In genomic region chr9:121778066-121778624, GRCm38 (mm10) we compare ENCODE assay signal across 8 mouse cellular contexts. TPM values are rescaled to one million over a fixed set of nuclear protein-coding genes. Genes with fewer than 3 reads are reported as not detected.
DNase-seq lines count a peak whose midpoint lies in the region; ATAC-seq lines count a peak whose summit lies in the region.

No protein-coding gene starts in this region.

- no peak overlapping the region for H3K9ac ChIP-seq in lung, embryonic 15.5 days
- H3K9ac ChIP-seq in forebrain, embryonic 11.5 days (ENCODE audit: low read length) = no peak overlapping the region
- peak overlapping the region; percentile 5; the same call in 1 of the 2 replicates for H3K9ac ChIP-seq in hindbrain, embryonic 15.5 days
- H3K9ac ChIP-seq in limb, embryonic 11.5 days (ENCODE audit: low read length) = no peak overlapping the region

- H3K4me2 ChIP-seq in lung, embryonic 15.5 days = peak overlapping the region; percentile 65
- H3K4me2 ChIP-seq in forebrain, embryonic 11.5 days (ENCODE audit: low read depth, low read length, severe bottlenecking) = peak overlapping the region; percentile 49
- peak overlapping the region; percentile 69 for H3K4me2 ChIP-seq in hindbrain, embryonic 15.5 days
- H3K4me2 ChIP-seq in limb, embryonic 11.5 days (ENCODE audit: low read depth, severe bottlenecking) = peak overlapping the region; percentile 50

- H3K27ac ChIP-seq in lung, embryonic 15.5 days = no peak overlapping the region
- no peak overlapping the region for H3K27ac ChIP-seq in forebrain, embryonic 11.5 days (ENCODE audit: low read depth, low read length)
- peak overlapping the region; percentile 17; the same call in 1 of the 2 replicates for H3K27ac ChIP-seq in hindbrain, embryonic 15.5 days (replicated peaks)
- H3K27ac ChIP-seq in limb, embryonic 11.5 days (replicated peaks; ENCODE audit: low read depth, low read length) = no peak overlapping the region

- H3K4me1 ChIP-seq in lung, embryonic 15.5 days = peaks cover 11% of the 10 kb centered on the region
- H3K4me1 ChIP-seq in forebrain, embryonic 11.5 days (replicated peaks; ENCODE audit: control insufficient read depth, insufficient read depth, low read length) = peaks cover 3% of the 10 kb centered on the region; the same call in 1 of the 2 replicates
- H3K4me1 ChIP-seq in hindbrain, embryonic 15.5 days (replicated peaks) = peaks cover 15% of the 10 kb centered on the region
- peaks cover 5% of the 10 kb centered on the region; the same call in 1 of the 2 replicates for H3K4me1 ChIP-seq in limb, embryonic 11.5 days (ENCODE audit: control insufficient read depth, insufficient read depth, low read length)

- no peak for DNase-seq in lung, postnatal 14 days
- DNase-seq in forebrain, embryonic 11.5 days (ENCODE audit: low spot score) = no peak
- DNase-seq in limb, embryonic 11.5 days (ENCODE audit: low spot score) = peak; percentile 47
- DNase-seq in retina, embryonic 14.5 days (ENCODE audit: low spot score) = peak; percentile 42
- no peak for DNase-seq in B cell, adult 2 months

- peaks cover 40% of the 10 kb centered on the region for H3K27me3 ChIP-seq in lung, embryonic 15.5 days
- H3K27me3 ChIP-seq in forebrain, embryonic 11.5 days (ENCODE audit: control insufficient read depth, insufficient read depth, low read length) = peaks cover 24% of the 10 kb centered on the region
- H3K27me3 ChIP-seq in hindbrain, embryonic 15.5 days = peaks cover 27% of the 10 kb centered on the region
- H3K27me3 ChIP-seq in limb, embryonic 11.5 days (ENCODE audit: control insufficient read depth, insufficient read depth, low read length) = peaks cover 31% of the 10 kb centered on the region

- ATAC-seq in lung, embryonic 15.5 days (ENCODE audit: borderline replicate concordance, extremely low read depth, low FRiP score, low TSS enrichment) = peak; percentile 40; the same call in 1 of the 2 replicates
- ATAC-seq in forebrain, embryonic 11.5 days (replicated peaks; ENCODE audit: low FRiP score) = no peak
- peak; percentile 71 for ATAC-seq in hindbrain, embryonic 15.5 days (ENCODE audit: low FRiP score, low read depth)
- ATAC-seq in limb, embryonic 11.5 days (ENCODE audit: insufficient number of reproducible peaks, low FRiP score, low TSS enrichment, low read depth) = no peak
- no peak for ATAC-seq in erythroid progenitor cell, adult 5-6 weeks (replicated peaks; ENCODE audit: low FRiP score, poor library complexity, severe bottlenecking)

- no peaks in the 10 kb centered on the region for H3K36me3 ChIP-seq in lung, embryonic 15.5 days
- no peaks in the 10 kb centered on the region for H3K36me3 ChIP-seq in forebrain, embryonic 11.5 days (ENCODE audit: control insufficient read depth, insufficient read depth, low read length)
- H3K36me3 ChIP-seq in hindbrain, embryonic 15.5 days = no peaks in the 10 kb centered on the region
- no peaks in the 10 kb centered on the region for H3K36me3 ChIP-seq in limb, embryonic 11.5 days (ENCODE audit: control insufficient read depth, insufficient read depth, low read length)

- 10% methylated on average over 54 of the region's 54 CpGs for WGBS in lung, embryonic 15.5 days
- 19% methylated on average over 54 of the region's 54 CpGs for WGBS in forebrain, embryonic 11.5 days
- WGBS in hindbrain, embryonic 15.5 days = 9% methylated on average over 54 of the region's 54 CpGs
- 15% methylated on average over 54 of the region's 54 CpGs for WGBS in limb, embryonic 11.5 days

- no peaks in the 10 kb centered on the region for H3K9me3 ChIP-seq in lung, embryonic 15.5 days
- H3K9me3 ChIP-seq in forebrain, embryonic 11.5 days (ENCODE audit: control insufficient read depth, low read length) = no peaks in the 10 kb centered on the region
- no peaks in the 10 kb centered on the region for H3K9me3 ChIP-seq in hindbrain, embryonic 15.5 days
- no peaks in the 10 kb centered on the region for H3K9me3 ChIP-seq in limb, embryonic 11.5 days (ENCODE audit: control insufficient read depth, low read length)

- H3K4me3 ChIP-seq in lung, embryonic 15.5 days = peak overlapping the region; percentile 28
- H3K4me3 ChIP-seq in forebrain, embryonic 11.5 days (ENCODE audit: low read depth, low read length) = peak overlapping the region; percentile 22; the same call in 1 of the 2 replicates
- peak overlapping the region; percentile 36 for H3K4me3 ChIP-seq in hindbrain, embryonic 15.5 days
- peak overlapping the region; percentile 24; the same call in 1 of the 2 replicates for H3K4me3 ChIP-seq in limb, embryonic 11.5 days (ENCODE audit: low read depth, low read length)

RNA-seq across cellular contexts. Expression of gene Klhl40, which starts 0.7 kb away (rescaled TPM):
- polyA plus RNA-seq in lung, embryonic 15.5 days (2015; fragmentation: Nextera tagmentation; extraction: Ambion mirVana) = 0.47 and 0.49 TPM in 2 replicates
- 0.08 and 0.11 TPM in 2 replicates for polyA plus RNA-seq in forebrain, embryonic 11.5 days (2014; fragmentation: Nextera tagmentation; extraction: Ambion mirVana)
- polyA plus RNA-seq in hindbrain, embryonic 15.5 days (2015; fragmentation: Nextera tagmentation; extraction: Ambion mirVana) = 1.4 and 1.8 TPM in 2 replicates
- polyA plus RNA-seq in limb, embryonic 11.5 days (2014; fragmentation: Nextera tagmentation; extraction: Ambion mirVana) = 1.3 and 1.7 TPM in 2 replicates
- total RNA-seq in erythroid progenitor cell, adult 5-6 weeks (2015; ENCODE audit: low replicate concordance) = not detected in 2 replicates
- total RNA-seq in erythroid progenitor cell, adult 5-6 weeks (2017; ENCODE audit: low replicate concordance) = not detected in 2 replicates

RNA-seq across cellular contexts. Expression of gene Hhatl, which starts 14.2 kb away (rescaled TPM):
- polyA plus RNA-seq in lung, embryonic 15.5 days (2015; fragmentation: Nextera tagmentation; extraction: Ambion mirVana) = 0.96 and 1.8 TPM in 2 replicates
- 0.11 TPM in 1 of 2 replicates, not detected in the other for polyA plus RNA-seq in forebrain, embryonic 11.5 days (2014; fragmentation: Nextera tagmentation; extraction: Ambion mirVana)
- 0.14 and 0.19 TPM in 2 replicates for polyA plus RNA-seq in hindbrain, embryonic 15.5 days (2015; fragmentation: Nextera tagmentation; extraction: Ambion mirVana)
- not detected in 2 replicates for polyA plus RNA-seq in limb, embryonic 11.5 days (2014; fragmentation: Nextera tagmentation; extraction: Ambion mirVana)
- total RNA-seq in erythroid progenitor cell, adult 5-6 weeks (2015; ENCODE audit: low replicate concordance) = not detected in 2 replicates
- total RNA-seq in erythroid progenitor cell, adult 5-6 weeks (2017; ENCODE audit: low replicate concordance) = not detected in 2 replicates

RNA-seq across cellular contexts. Expression of gene Zfp651, which starts 19.0 kb away (rescaled TPM):
- polyA plus RNA-seq in lung, embryonic 15.5 days (2015; fragmentation: Nextera tagmentation; extraction: Ambion mirVana) = 16.7 and 17.7 TPM in 2 replicates
- 9.4 and 12.0 TPM in 2 replicates for polyA plus RNA-seq in forebrain, embryonic 11.5 days (2014; fragmentation: Nextera tagmentation; extraction: Ambion mirVana)
- 32.9 and 33.2 TPM in 2 replicates for polyA plus RNA-seq in hindbrain, embryonic 15.5 days (2015; fragmentation: Nextera tagmentation; extraction: Ambion mirVana)
- 6.2 and 7.8 TPM in 2 replicates for polyA plus RNA-seq in limb, embryonic 11.5 days (2014; fragmentation: Nextera tagmentation; extraction: Ambion mirVana)
- 1.1 TPM in 1 of 2 replicates, not detected in the other for total RNA-seq in erythroid progenitor cell, adult 5-6 weeks (2015; ENCODE audit: low replicate concordance)
- 0.77 TPM in 1 of 2 replicates, not detected in the other for total RNA-seq in erythroid progenitor cell, adult 5-6 weeks (2017; ENCODE audit: low replicate concordance)

RNA-seq across cellular contexts. Expression of gene Nktr, which starts 59.2 kb away (rescaled TPM):
- polyA plus RNA-seq in lung, embryonic 15.5 days (2015; fragmentation: Nextera tagmentation; extraction: Ambion mirVana) = 57.5 and 60.4 TPM in 2 replicates
- 61.6 and 67.5 TPM in 2 replicates for polyA plus RNA-seq in forebrain, embryonic 11.5 days (2014; fragmentation: Nextera tagmentation; extraction: Ambion mirVana)
- polyA plus RNA-seq in hindbrain, embryonic 15.5 days (2015; fragmentation: Nextera tagmentation; extraction: Ambion mirVana) = 45.0 and 53.8 TPM in 2 replicates
- polyA plus RNA-seq in limb, embryonic 11.5 days (2014; fragmentation: Nextera tagmentation; extraction: Ambion mirVana) = 65.1 and 69.0 TPM in 2 replicates
- 225 and 240 TPM in 2 replicates for total RNA-seq in erythroid progenitor cell, adult 5-6 weeks (2015; ENCODE audit: low replicate concordance)
- total RNA-seq in erythroid progenitor cell, adult 5-6 weeks (2017; ENCODE audit: low replicate concordance) = 322 and 375 TPM in 2 replicates

Comparison
In these comparisons a context has a peak if more than half of its experiments do, and no peak if none do; other contexts are left out.
1. ATAC-seq: peak in lung, embryonic 15.5 days (single experiment) and hindbrain, embryonic 15.5 days (single experiment); none in forebrain, embryonic 11.5 days (single experiment), limb, embryonic 11.5 days (single experiment) and erythroid progenitor cell, adult 5-6 weeks (single experiment).
2. DNase-seq: peak in limb, embryonic 11.5 days (single experiment) and retina, embryonic 14.5 days (single experiment); none in lung, postnatal 14 days (single experiment), forebrain, embryonic 11.5 days (single experiment) and B cell, adult 2 months (0 of 2).
3. Peak in every context shown above with its lines, with median percentiles within 50 percentile points of each other: H3K4me2 ChIP-seq and H3K4me3 ChIP-seq.